Mouse (Mus musculus) liver, embryonic 14.5 days (tissue): ENCODE measurements around the gene Pnrc1.

Experiments
- CTCF ChIP-seq: IDR thresholded peaks from 2 replicates; pipeline ENCODE4 v1.5.1; 2016; ENCODE audit warnings: antibody characterized with exemption, low read depth, control low read depth
- EP300 ChIP-seq: IDR thresholded peaks from 2 replicates; pipeline ENCODE4 v1.6.1; 2016; ENCODE audit warnings: antibody characterized with exemption, low read depth

DNA sequence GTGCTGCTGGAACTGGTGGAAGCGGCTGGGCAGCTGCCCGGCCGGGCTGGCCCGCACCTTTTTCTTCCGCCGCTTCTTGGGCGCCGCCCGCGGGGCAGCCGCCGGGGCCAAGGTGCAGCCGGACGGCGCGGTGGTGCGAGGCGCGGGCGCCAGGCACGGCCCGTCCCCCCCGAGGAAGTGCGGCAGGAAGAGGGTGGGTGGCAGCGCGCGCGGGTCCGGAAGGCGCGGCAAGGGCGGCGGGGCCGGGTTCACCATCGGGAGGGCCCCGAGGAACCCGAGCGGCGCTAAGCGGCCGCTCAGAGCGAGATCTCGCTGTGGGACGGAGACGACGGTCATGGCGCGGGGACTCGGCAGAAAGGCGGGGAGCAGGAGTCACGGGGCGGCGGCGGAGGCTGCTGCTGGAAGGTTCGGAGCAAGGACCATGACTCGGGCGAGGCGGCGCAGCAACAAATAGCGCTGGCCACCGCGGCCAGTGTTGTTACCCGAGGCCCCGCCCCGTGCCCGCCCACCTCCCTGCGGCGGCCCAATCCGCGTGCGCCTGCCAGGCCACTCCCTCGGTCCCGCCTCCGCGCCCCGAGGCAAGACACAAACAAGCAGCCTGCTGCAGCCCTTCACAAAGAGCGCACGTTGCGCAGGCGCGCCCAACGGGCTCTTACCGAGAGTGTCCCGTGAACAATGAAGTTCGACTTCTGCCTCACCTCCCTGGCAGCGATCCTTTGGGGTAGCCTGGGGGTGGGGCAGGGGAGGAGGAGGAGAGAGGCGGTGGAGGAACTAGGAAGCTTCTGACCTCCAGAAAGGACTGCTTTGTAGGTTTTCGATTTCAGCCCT, 41.7 kb downstream of the Pnrc1 start:
- TF ChIP-seq CTCF (no peak; the same call in 1 of the 2 replicates), EP300 (no peak)
